In the genomic region with DNA sequence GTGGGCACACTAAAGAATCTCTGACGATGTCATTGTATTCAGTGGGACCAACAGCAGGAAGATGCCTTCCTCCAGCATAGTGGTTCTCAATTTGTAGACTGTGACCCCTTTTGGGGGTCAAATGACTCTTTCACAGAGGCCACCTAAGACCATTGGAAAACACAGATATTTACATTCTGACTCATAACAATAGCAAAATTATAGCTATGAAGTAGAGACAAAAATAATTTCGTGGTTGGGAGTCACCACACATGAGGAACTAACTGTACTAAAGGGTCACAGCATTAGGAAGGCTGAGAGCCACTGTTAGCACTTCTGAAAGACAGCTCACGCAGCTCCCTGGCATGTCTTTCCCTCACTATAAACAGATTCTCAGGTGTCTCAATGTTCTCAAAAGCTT, we compare ENCODE assay signal across 17 mouse cellular contexts.
"Had no signal": no experiment of that assay in that cellular context is flagged by ENCODE, and none has a peak within 500 bp of the region (broad histone marks: within the 10 kb centered on the region; RNA-seq: fewer than 3 reads in every experiment).

No protein-coding gene starts in this region.

- H3K4me1 ChIP-seq: neural tube, embryonic 12.5 days; neural tube, embryonic 13.5 days; stomach, embryonic 15.5 days had no signal

- H3K9ac ChIP-seq: neural tube, embryonic 12.5 days; stomach, embryonic 15.5 days had no signal

- H3K27ac ChIP-seq: neural tube, embryonic 12.5 days; neural tube, embryonic 13.5 days; neural tube, embryonic 15.5 days; stomach, embryonic 15.5 days; stomach, postnatal 0 days had no signal

- H3K27me3 ChIP-seq: neural tube, embryonic 12.5 days; neural tube, embryonic 13.5 days; neural tube, embryonic 15.5 days; stomach, embryonic 15.5 days had no signal

- H3K4me3 ChIP-seq: neural tube, embryonic 12.5 days; neural tube, embryonic 15.5 days; stomach, embryonic 15.5 days had no signal

- H3K9me3 ChIP-seq: neural tube, embryonic 12.5 days; neural tube, embryonic 13.5 days; neural tube, embryonic 15.5 days; stomach, embryonic 15.5 days had no signal

- DNase-seq: retina, postnatal 1 day; right cerebral cortex, adult 18-20 months; right cerebral cortex, postnatal 14 days; right cerebral cortex, postnatal 25 days; right cerebral cortex, postnatal 4 days; spleen, adult 18-20 months; thymus, adult 18-20 months; thymus, adult 2 months; thymus, postnatal 14 days; thymus, postnatal 25 days; thymus, postnatal 36 days; thymus, postnatal 4 days had no signal

- H3K36me3 ChIP-seq: neural tube, embryonic 12.5 days; neural tube, embryonic 13.5 days; neural tube, embryonic 15.5 days; stomach, embryonic 15.5 days had no signal
